Mouse (Mus musculus) heart, embryonic 11.5 days (tissue): ENCODE measurements at regions not wholly inside any gene's neighbourhood (a gene's known extent, or its start where the extent isn't known, plus 50 kb on each side); places are given as distances from the start of the nearest gene placed in this dataset.
A peak's percentile ranks its signal among the peaks of the same experiment; 100 is the strongest.

Experiments used
- ATAC-seq: fragments of 200-750 bp; cut with Nextera tagmentation; replicated peaks from 2 replicates; pipeline ENCODE4 v1.8.0; 2017; ENCODE audit warnings: moderate library complexity; ENCODE audit not compliant: insufficient number of reproducible peaks, low FRiP score, low TSS enrichment
- H3K27ac ChIP-seq: fragments of 300-500 bp; sonication (generic); 2 replicates; pipeline ENCODE4 v1.5.1; 2014; ENCODE audit warnings: mild to moderate bottlenecking, low read depth, low read length
- H3K27me3 ChIP-seq: fragments of 300-500 bp; sonication (generic); 2 replicates; pipeline ENCODE4 v1.6.1; 2014; ENCODE audit warnings: mild to moderate bottlenecking, low read length, mixed read lengths; ENCODE audit not compliant: control insufficient read depth, insufficient read depth
- H3K36me3 ChIP-seq: fragments of 300-500 bp; sonication (generic); 2 replicates; pipeline ENCODE4 v1.6.1; 2014; ENCODE audit warnings: mild to moderate bottlenecking, low read length, moderate library complexity, mixed read lengths; ENCODE audit not compliant: control insufficient read depth, insufficient read depth
- H3K4me1 ChIP-seq: fragments of 300-500 bp; sonication (generic); 2 replicates; pipeline ENCODE4 v1.6.1; 2014; ENCODE audit warnings: low read length; ENCODE audit not compliant: control insufficient read depth, insufficient read depth
- H3K4me2 ChIP-seq: fragments of 300-500 bp; sonication (generic); 2 replicates; pipeline ENCODE4 v1.6.1; 2014; ENCODE audit warnings: mild to moderate bottlenecking, moderate library complexity
- H3K4me3 ChIP-seq: fragments of 300-500 bp; sonication (generic); 2 replicates; pipeline ENCODE4 v1.5.1; 2014; ENCODE audit warnings: low read depth, low read length
- H3K9ac ChIP-seq: fragments of 300-500 bp; sonication (generic); 2 replicates; pipeline ENCODE4 v1.6.1; 2014; ENCODE audit warnings: mild to moderate bottlenecking, low read depth, low read length, moderate library complexity
- H3K9me3 ChIP-seq: fragments of 300-500 bp; sonication (generic); replicated peaks from 2 replicates; pipeline ENCODE4 v1.6.1; 2016; ENCODE audit warnings: low read length; ENCODE audit not compliant: control insufficient read depth
- WGBS: fragments of 180-500 bp; shearing (Covaris S2); extraction: QIAGEN DNeasy Blood & Tissue Kit; methylation state at CpG from one replicate; pipeline ENCODE4 v1.1.7; 2014; ENCODE audit not compliant: insufficient replicate concordance; 5-methylcytosine and 5-hydroxymethylcytosine counted together

DNA sequence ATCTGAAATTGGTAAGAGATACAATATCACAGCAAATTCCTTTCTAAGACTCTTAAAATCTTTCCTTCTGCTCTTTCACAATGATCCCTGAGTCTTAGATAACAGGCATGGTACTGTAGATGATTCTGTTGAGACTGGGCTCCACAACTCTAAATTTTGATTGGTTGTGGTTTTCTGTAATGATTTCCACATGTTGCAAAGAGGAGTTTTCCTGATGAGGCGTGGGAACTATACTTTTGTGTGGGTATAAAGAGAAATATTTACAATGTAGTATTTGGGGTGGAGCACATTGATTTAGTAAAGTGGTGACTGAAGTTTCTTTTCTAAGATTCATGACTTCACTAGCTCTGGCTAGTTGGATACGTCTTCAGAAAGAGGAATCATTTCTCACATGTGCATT lies 653.2 kb downstream of the Gsdmc2 start:
- no peak for ATAC-seq
- H3K9me3 ChIP-seq: no peaks in the 10 kb centered on the region
- H3K4me1 ChIP-seq: no peaks in the 10 kb centered on the region; the same call in 1 of the 2 replicates
- WGBS: 77% methylated on average over 2 of the region's 2 CpGs
- H3K27ac ChIP-seq: no peak overlapping the region
- no peaks in the 10 kb centered on the region for H3K27me3 ChIP-seq
- H3K36me3 ChIP-seq: no peaks in the 10 kb centered on the region
- H3K9ac ChIP-seq: no peak overlapping the region
- no peak overlapping the region for H3K4me2 ChIP-seq
- no peak overlapping the region for H3K4me3 ChIP-seq

DNA sequence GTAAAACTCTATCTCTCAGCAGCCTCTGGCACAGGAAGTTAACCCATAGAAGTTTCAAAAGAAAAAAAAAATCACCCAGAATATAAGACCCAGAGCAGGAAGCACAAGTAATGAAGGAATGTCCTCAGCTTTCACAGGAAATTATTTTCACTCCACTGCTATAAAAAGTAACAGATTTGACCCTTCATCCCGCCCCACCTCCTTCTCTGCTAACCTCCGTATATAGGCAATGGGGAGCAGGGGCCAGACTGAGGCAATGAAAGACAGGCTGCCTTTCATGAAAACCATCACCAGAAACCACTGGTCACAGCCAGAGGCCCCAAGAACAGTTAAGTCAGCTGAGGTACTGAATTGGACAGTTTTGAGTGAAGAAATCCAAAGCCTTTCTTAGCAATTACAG lies 654.9 kb downstream of the Gsdmc2 start:
- H3K4me3 ChIP-seq: no peak overlapping the region
- 51% methylated on average over 2 of the region's 2 CpGs for WGBS
- ATAC-seq: no peak
- no peaks in the 10 kb centered on the region for H3K27me3 ChIP-seq
- H3K9me3 ChIP-seq: no peaks in the 10 kb centered on the region
- no peak overlapping the region for H3K9ac ChIP-seq
- no peaks in the 10 kb centered on the region for H3K36me3 ChIP-seq
- no peak overlapping the region for H3K4me2 ChIP-seq
- H3K4me1 ChIP-seq: no peaks in the 10 kb centered on the region; the same call in 1 of the 2 replicates
- H3K27ac ChIP-seq: no peak overlapping the region

GRCm38 (mm10) chr15:63171003-63171402 lies 674.0 kb downstream of the Gsdmc2 start:
- H3K9ac ChIP-seq: no peak overlapping the region
- no peak for ATAC-seq
- H3K4me3 ChIP-seq: no peak overlapping the region
- H3K27me3 ChIP-seq: no peaks in the 10 kb centered on the region
- H3K4me1 ChIP-seq: no peaks in the 10 kb centered on the region
- H3K27ac ChIP-seq: no peak overlapping the region
- H3K36me3 ChIP-seq: no peaks in the 10 kb centered on the region
- H3K4me2 ChIP-seq: no peak overlapping the region
- no peaks in the 10 kb centered on the region for H3K9me3 ChIP-seq

- no peaks in the 10 kb centered on the region for H3K4me1 ChIP-seq
- no peaks in the 10 kb centered on the region for H3K27me3 ChIP-seq
- H3K27ac ChIP-seq: no peak overlapping the region
- ATAC-seq: no peak
- H3K4me2 ChIP-seq: no peak overlapping the region
- H3K9ac ChIP-seq: no peak overlapping the region
- WGBS: 29% methylated on average over 1 of the region's 1 CpGs
- no peak overlapping the region for H3K4me3 ChIP-seq
- H3K9me3 ChIP-seq: no peaks in the 10 kb centered on the region
- no peaks in the 10 kb centered on the region for H3K36me3 ChIP-seq
These were observed 674.8 kb downstream of the Gsdmc2 start for GRCm38 (mm10) chr15:63170171-63170570.

GRCm38 (mm10) chr15:63166411-63166810 lies 678.6 kb downstream of the Gsdmc2 start:
- Histone ChIP-seq H3K4me3 (no peak overlapping the region), H3K36me3 (no peaks in the 10 kb centered on the region), H3K27ac (no peak overlapping the region), H3K4me2 (no peak overlapping the region), H3K9ac (no peak overlapping the region), H3K27me3 (no peaks in the 10 kb centered on the region), H3K9me3 (no peaks in the 10 kb centered on the region), H3K4me1 (peaks cover 8% of the 10 kb centered on the region)
- ATAC-seq: no peak

GRCm38 (mm10) chr15:63163550-63164279 lies 681.3 kb downstream of the Gsdmc2 start:
- no peaks in the 10 kb centered on the region for H3K27me3 ChIP-seq
- peaks cover 8% of the 10 kb centered on the region for H3K4me1 ChIP-seq
- ATAC-seq: peak; percentile 31; the same call in 1 of the 2 replicates
- 28% methylated on average over 6 of the region's 6 CpGs for WGBS
- no peaks in the 10 kb centered on the region for H3K9me3 ChIP-seq
- no peak overlapping the region for H3K27ac ChIP-seq
- H3K36me3 ChIP-seq: no peaks in the 10 kb centered on the region
- no peak overlapping the region for H3K4me3 ChIP-seq
- no peak overlapping the region for H3K4me2 ChIP-seq
- H3K9ac ChIP-seq: no peak overlapping the region

DNA sequence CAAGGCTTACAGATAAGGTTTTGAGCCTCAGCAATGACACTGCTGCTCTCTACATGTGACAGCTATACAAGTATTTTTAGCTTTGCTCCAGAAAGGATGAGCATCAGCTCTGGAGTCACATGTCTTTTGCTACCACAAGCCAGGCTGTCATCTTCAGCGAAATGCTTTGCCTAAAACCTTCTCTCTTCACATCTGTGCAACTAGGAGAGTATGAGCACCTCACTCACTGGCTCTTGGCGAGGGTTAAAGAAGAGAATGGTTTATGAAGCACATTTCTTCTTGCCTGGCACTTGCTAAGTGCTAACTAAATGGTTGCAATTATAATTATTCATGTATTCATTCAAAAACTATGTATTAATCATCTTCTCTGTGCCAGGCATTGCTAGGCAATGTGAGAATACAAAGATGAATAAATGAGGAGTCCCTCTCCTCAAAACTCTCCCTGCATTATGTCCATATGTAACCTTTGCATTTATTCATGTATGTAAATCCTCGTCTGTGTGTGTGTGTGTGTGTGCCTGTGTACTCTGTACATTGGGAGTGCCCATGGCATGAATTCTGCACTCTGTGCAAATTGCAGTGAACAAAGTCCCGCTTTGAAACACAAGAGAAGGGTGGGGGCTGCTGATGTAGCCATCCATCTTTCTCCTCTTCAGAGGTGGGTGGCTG lies 682.0 kb downstream of the Gsdmc2 start:
- Histone ChIP-seq H3K9ac (no peak overlapping the region), H3K27ac (no peak overlapping the region), H3K9me3 (no peaks in the 10 kb centered on the region), H3K4me1 (peaks cover 8% of the 10 kb centered on the region), H3K27me3 (no peaks in the 10 kb centered on the region), H3K36me3 (no peaks in the 10 kb centered on the region), H3K4me2 (no peak overlapping the region), H3K4me3 (no peak overlapping the region)
- ATAC-seq: no peak
- 60% methylated on average over 4 of the region's 4 CpGs for whole genome bisulfite sequencing

DNA sequence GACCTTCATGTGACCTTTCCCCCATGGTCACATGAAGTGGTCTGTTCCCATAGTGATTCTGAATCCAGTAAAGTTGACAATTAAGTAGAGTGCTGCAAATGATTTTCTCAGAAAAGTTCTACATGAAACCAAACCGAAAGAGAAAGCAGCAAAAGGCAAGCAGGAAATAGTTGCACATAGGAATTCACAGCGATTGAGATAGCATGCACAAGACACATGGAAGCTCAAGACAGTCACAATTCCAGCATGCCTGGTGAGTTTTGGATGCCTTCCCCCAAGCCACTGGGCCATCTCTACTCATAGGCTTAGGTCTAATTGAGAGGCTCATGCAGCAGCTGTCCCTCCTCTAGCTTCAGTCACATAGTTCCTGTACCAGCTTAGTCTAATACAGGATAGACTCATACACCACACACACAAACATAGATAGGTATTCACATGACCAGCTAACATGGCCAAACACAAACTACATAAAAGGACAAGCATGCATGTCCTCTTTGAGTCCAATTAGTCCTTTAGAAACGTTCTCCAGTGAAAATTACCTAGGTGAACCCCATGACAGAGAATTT lies 721.8 kb downstream of the Gsdmc2 start:
- Histone ChIP-seq H3K4me2 (no peak overlapping the region), H3K4me1 (no peaks in the 10 kb centered on the region), H3K27me3 (no peaks in the 10 kb centered on the region), H3K36me3 (no peaks in the 10 kb centered on the region), H3K27ac (no peak overlapping the region), H3K4me3 (no peak overlapping the region), H3K9ac (no peak overlapping the region), H3K9me3 (no peaks in the 10 kb centered on the region)
- 73% methylated on average over 3 of the region's 3 CpGs for WGBS
- no peak for ATAC-seq

- 69% methylated on average over 2 of the region's 2 CpGs for WGBS
- Histone ChIP-seq H3K27me3 (no peaks in the 10 kb centered on the region), H3K4me1 (no peaks in the 10 kb centered on the region), H3K27ac (no peak overlapping the region), H3K4me3 (no peak overlapping the region), H3K9me3 (no peaks in the 10 kb centered on the region), H3K36me3 (no peaks in the 10 kb centered on the region), H3K4me2 (no peak overlapping the region), H3K9ac (no peak overlapping the region)
- ATAC-seq: no peak
These were observed 732.1 kb downstream of the Gsdmc2 start for GRCm38 (mm10) chr15:63112918-63113317.
